Mouse (Mus musculus): ENCODE results near the gene Nrxn2. TPM values are rescaled to one million over a fixed set of nuclear protein-coding genes. Genes with fewer than 3 reads are reported as not detected.

Gene Nrxn2
- polyA plus RNA-seq, 1 experiment from 2014 or later, result 1.1 TPM

GRCm38 (mm10) chr19:6504656-6505045 lies 86.1 kb downstream of the Nrxn2 start:
- Histone ChIP-seq H3K27ac (no peak overlapping the region), H3K9me3 (no peaks in the 10 kb centered on the region), H3K36me3 (no peaks in the 10 kb centered on the region), H3K4me2 (replicated peaks) (no peak overlapping the region), H3K27me3 (replicated peaks) (peaks cover 69% of the 10 kb centered on the region), H3K4me1 (replicated peaks) (peaks cover 24% of the 10 kb centered on the region), H3K4me3 (replicated peaks) (no peak overlapping the region), H3K9ac (no peak overlapping the region)
- WGBS, result 81% methylated on average over 12 of the region's 12 CpGs
- ATAC-seq, result no peak

GRCm38 (mm10) chr19:6507393-6507792 lies 88.9 kb downstream of the Nrxn2 start:
- H3K4me3 ChIP-seq (replicated peaks), result no peak overlapping the region
- no peak overlapping the region for H3K4me2 ChIP-seq (replicated peaks)
- H3K9ac ChIP-seq, result no peak overlapping the region
- 41% methylated on average over 10 of the region's 10 CpGs for WGBS
- no peaks in the 10 kb centered on the region for H3K36me3 ChIP-seq
- no peaks in the 10 kb centered on the region for H3K9me3 ChIP-seq
- no peak for ATAC-seq
- H3K27me3 ChIP-seq (replicated peaks), result peaks cover 46% of the 10 kb centered on the region
- H3K27ac ChIP-seq, result no peak overlapping the region
- H3K4me1 ChIP-seq (replicated peaks), result peaks cover 16% of the 10 kb centered on the region

- Histone ChIP-seq H3K4me2 (replicated peaks) (no peak overlapping the region), H3K27me3 (replicated peaks) (peaks cover 37% of the 10 kb centered on the region), H3K9ac (no peak overlapping the region), H3K4me3 (replicated peaks) (no peak overlapping the region), H3K4me1 (replicated peaks) (peaks cover 5% of the 10 kb centered on the region), H3K9me3 (no peaks in the 10 kb centered on the region), H3K27ac (no peak overlapping the region), H3K36me3 (no peaks in the 10 kb centered on the region)
- ATAC-seq, result no peak
- WGBS, result 68% methylated on average over 10 of the region's 10 CpGs
Measured at GRCm38 (mm10) chr19:6509881-6510280, 91.3 kb downstream of the Nrxn2 start.

DNA sequence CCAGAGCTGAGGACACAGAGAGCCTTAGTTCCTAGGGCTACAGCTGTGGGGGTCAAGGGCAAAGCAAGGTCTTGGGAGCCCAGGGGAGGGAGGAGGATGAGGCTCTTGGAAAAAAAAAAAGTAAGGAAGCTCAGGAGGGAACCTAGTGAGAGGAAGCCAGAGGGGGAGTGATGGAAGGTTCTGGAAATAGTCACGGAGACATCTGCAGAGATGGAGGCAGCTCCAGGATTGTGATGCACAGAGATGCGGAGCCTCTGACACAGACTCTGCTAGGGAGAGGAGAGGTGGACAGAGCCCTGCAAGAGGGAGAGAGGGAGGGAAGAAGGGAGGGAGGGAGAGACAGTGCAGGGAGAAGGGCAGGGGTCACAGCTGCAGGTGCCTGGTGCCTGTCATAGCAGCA lies 92.0 kb downstream of the Nrxn2 start:
- no peak overlapping the region for H3K27ac ChIP-seq
- 0 out of 2 replicates have a peak, but pooled peaks cover 3% of the 10 kb centered on the region for H3K4me1 ChIP-seq (replicated peaks)
- H3K4me2 ChIP-seq (replicated peaks), result no peak overlapping the region
- no peak overlapping the region for H3K4me3 ChIP-seq (replicated peaks)
- H3K9ac ChIP-seq, result no peak overlapping the region
- peaks cover 32% of the 10 kb centered on the region for H3K27me3 ChIP-seq (replicated peaks)
- no peaks in the 10 kb centered on the region for H3K9me3 ChIP-seq
- WGBS, result 56% methylated on average over 2 of the region's 2 CpGs
- ATAC-seq, result no peak
- H3K36me3 ChIP-seq, result no peaks in the 10 kb centered on the region

GRCm38 (mm10) chr19:6513389-6514139 lies 95.0 kb downstream of the Nrxn2 start:
- 13% methylated on average over 15 of the region's 15 CpGs for WGBS
- H3K9ac ChIP-seq, result no peak overlapping the region
- no peak for ATAC-seq
- H3K27ac ChIP-seq, result no peak overlapping the region
- H3K36me3 ChIP-seq, result no peaks in the 10 kb centered on the region
- H3K4me1 ChIP-seq (replicated peaks), result 0 out of 2 replicates have a peak, but pooled peaks cover 3% of the 10 kb centered on the region
- peaks cover 11% of the 10 kb centered on the region for H3K27me3 ChIP-seq (replicated peaks)
- no peak overlapping the region for H3K4me2 ChIP-seq (replicated peaks)
- H3K9me3 ChIP-seq, result no peaks in the 10 kb centered on the region
- no peak overlapping the region for H3K4me3 ChIP-seq (replicated peaks)

DNA sequence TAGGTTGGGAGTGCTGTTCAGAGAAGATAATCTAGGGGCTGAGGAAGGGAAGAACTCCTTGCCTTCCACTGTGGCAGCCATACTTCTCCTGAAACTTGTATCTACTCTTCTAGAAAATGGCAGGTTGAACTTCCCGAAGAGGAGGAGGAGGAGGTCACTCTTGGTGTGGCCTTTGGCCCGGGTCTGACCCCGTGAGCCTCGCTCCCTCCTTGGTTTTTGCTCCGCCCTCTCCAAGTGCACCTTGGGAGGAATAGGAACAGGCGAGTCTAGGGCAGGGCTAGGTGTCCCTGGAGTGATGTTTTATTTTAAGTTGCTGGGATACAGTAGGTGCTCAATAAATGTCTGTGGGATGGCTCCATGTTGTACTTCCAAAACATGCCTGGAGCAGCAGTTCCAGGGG lies 96.4 kb downstream of the Nrxn2 start:
- no peak overlapping the region for H3K4me2 ChIP-seq (replicated peaks)
- WGBS, result 55% methylated on average over 6 of the region's 6 CpGs
- H3K27ac ChIP-seq, result no peak overlapping the region
- peaks cover 11% of the 10 kb centered on the region for H3K27me3 ChIP-seq (replicated peaks)
- no peak for ATAC-seq
- H3K36me3 ChIP-seq, result no peaks in the 10 kb centered on the region
- H3K9me3 ChIP-seq, result no peaks in the 10 kb centered on the region
- H3K9ac ChIP-seq, result no peak overlapping the region
- H3K4me1 ChIP-seq (replicated peaks), result 0 out of 2 replicates have a peak, but pooled peaks cover 3% of the 10 kb centered on the region
- no peak overlapping the region for H3K4me3 ChIP-seq (replicated peaks)

- H3K36me3 ChIP-seq, result no peaks in the 10 kb centered on the region
- no peak overlapping the region for H3K4me2 ChIP-seq (replicated peaks)
- 0 out of 2 replicates have a peak, but pooled peaks cover 3% of the 10 kb centered on the region for H3K4me1 ChIP-seq (replicated peaks)
- no peak overlapping the region for H3K9ac ChIP-seq
- H3K27me3 ChIP-seq (replicated peaks), result peaks cover 11% of the 10 kb centered on the region
- no peak overlapping the region for H3K27ac ChIP-seq
- 59% methylated on average over 5 of the region's 5 CpGs for WGBS
- no peaks in the 10 kb centered on the region for H3K9me3 ChIP-seq
- H3K4me3 ChIP-seq (replicated peaks), result no peak overlapping the region
- ATAC-seq, result no peak
Measured at GRCm38 (mm10) chr19:6515448-6515847, 96.9 kb downstream of the Nrxn2 start.

DNA sequence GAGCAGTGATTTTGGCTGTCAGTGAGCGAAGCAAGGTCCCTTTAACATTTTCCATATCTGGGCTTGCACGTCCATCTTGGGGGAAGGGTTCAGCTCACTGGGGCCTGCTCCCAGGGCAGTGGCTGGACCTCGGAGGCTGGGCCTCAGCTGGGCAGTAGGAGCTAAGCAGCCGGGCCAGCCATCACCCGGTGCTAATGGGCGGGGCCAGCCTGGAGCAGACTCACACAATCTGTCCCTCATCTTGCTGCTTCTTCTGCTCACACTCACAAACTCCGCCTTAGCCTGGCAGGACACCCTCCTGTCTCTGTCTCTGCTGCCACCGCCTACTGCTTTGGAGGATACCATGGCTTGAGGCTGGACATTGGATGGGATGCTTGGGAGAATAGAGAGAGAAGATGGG lies 97.6 kb downstream of the Nrxn2 start:
- no peak for ATAC-seq
- no peaks in the 10 kb centered on the region for H3K9me3 ChIP-seq
- H3K4me2 ChIP-seq (replicated peaks), result no peak overlapping the region
- H3K36me3 ChIP-seq, result no peaks in the 10 kb centered on the region
- 55% methylated on average over 8 of the region's 8 CpGs for WGBS
- peaks cover 8% of the 10 kb centered on the region for H3K27me3 ChIP-seq (replicated peaks)
- H3K27ac ChIP-seq, result no peak overlapping the region
- 0 out of 2 replicates have a peak, but pooled peaks cover 3% of the 10 kb centered on the region for H3K4me1 ChIP-seq (replicated peaks)
- no peak overlapping the region for H3K4me3 ChIP-seq (replicated peaks)
- H3K9ac ChIP-seq, result no peak overlapping the region

DNA sequence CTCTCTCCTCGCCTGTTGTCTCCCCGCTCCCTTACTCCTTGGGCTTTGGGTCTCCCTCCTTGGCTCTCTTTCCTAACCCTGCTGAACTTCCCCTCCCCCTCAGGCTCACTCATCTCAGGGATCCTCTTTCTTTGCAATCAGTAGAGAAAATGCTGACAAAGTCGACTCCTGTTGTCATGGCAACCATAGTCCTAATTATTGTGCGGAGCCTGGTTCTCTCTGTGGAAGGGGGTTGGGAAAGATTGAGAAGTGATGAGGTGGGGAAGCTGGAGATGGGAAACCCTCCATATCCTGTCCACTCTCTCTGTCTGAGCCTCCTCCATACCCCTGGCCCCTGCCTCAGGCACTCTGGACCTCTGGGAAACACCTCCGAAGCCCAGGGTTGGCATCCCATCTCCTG lies 100.1 kb downstream of the Nrxn2 start:
- no peak overlapping the region for H3K9ac ChIP-seq
- H3K9me3 ChIP-seq, result no peaks in the 10 kb centered on the region
- no peak overlapping the region for H3K27ac ChIP-seq
- no peaks in the 10 kb centered on the region for H3K36me3 ChIP-seq
- WGBS, result 54% methylated on average over 5 of the region's 5 CpGs
- peaks cover 2% of the 10 kb centered on the region; the same call in 1 of the 2 replicates for H3K27me3 ChIP-seq (replicated peaks)
- H3K4me3 ChIP-seq (replicated peaks), result no peak overlapping the region
- no peaks in the 10 kb centered on the region for H3K4me1 ChIP-seq (replicated peaks)
- ATAC-seq, result no peak
- H3K4me2 ChIP-seq (replicated peaks), result no peak overlapping the region

GRCm38 (mm10) chr19:6519483-6519882 lies 101.0 kb downstream of the Nrxn2 start:
- ATAC-seq, result no peak
- Histone ChIP-seq H3K4me2 (replicated peaks) (no peak overlapping the region), H3K9ac (no peak overlapping the region), H3K9me3 (no peaks in the 10 kb centered on the region), H3K27me3 (replicated peaks) (peaks cover 2% of the 10 kb centered on the region; the same call in 1 of the 2 replicates), H3K36me3 (no peaks in the 10 kb centered on the region), H3K4me3 (replicated peaks) (no peak overlapping the region), H3K27ac (no peak overlapping the region), H3K4me1 (replicated peaks) (no peaks in the 10 kb centered on the region)
- 64% methylated on average over 2 of the region's 2 CpGs for WGBS

GRCm38 (mm10) chr19:6521630-6522029 lies 103.1 kb downstream of the Nrxn2 start:
- 70% methylated on average over 3 of the region's 3 CpGs for WGBS

GRCm38 (mm10) chr19:6522289-6522688 lies 103.8 kb downstream of the Nrxn2 start:
- 93% methylated on average over 14 of the region's 14 CpGs for WGBS
- Histone ChIP-seq H3K27me3 (replicated peaks) (0 out of 2 replicates have a peak, but pooled peaks cover 2% of the 10 kb centered on the region), H3K9ac (no peak overlapping the region), H3K36me3 (no peaks in the 10 kb centered on the region), H3K27ac (no peak overlapping the region), H3K4me1 (replicated peaks) (no peaks in the 10 kb centered on the region), H3K9me3 (no peaks in the 10 kb centered on the region), H3K4me2 (replicated peaks) (no peak overlapping the region), H3K4me3 (replicated peaks) (no peak overlapping the region)
- no peak for ATAC-seq

More at GRCm38 (mm10) chr19:6521630-6522029, 103.1 kb downstream of the Nrxn2 start:
- H3K36me3 ChIP-seq, result no peaks in the 10 kb centered on the region
- no peak overlapping the region for H3K9ac ChIP-seq
- 0 out of 2 replicates have a peak, but pooled peaks cover 2% of the 10 kb centered on the region for H3K27me3 ChIP-seq (replicated peaks)
- H3K4me1 ChIP-seq (replicated peaks), result no peaks in the 10 kb centered on the region
- no peaks in the 10 kb centered on the region for H3K9me3 ChIP-seq
- no peak overlapping the region for H3K27ac ChIP-seq
- no peak for ATAC-seq
- no peak overlapping the region for H3K4me2 ChIP-seq (replicated peaks)
- no peak overlapping the region for H3K4me3 ChIP-seq (replicated peaks)

- peaks cover 4% of the 10 kb centered on the region; the same call in 1 of the 2 replicates for H3K27me3 ChIP-seq (replicated peaks)
Measured at GRCm38 (mm10) chr19:6525023-6525422, 106.5 kb downstream of the Nrxn2 start.

More at GRCm38 (mm10) chr19:6525023-6525422, 106.5 kb downstream of the Nrxn2 start:
- H3K9me3 ChIP-seq, result no peaks in the 10 kb centered on the region
- H3K4me1 ChIP-seq (replicated peaks), result no peaks in the 10 kb centered on the region
- ATAC-seq, result no peak
- 78% methylated on average over 4 of the region's 4 CpGs for WGBS
- H3K9ac ChIP-seq, result no peak overlapping the region
- no peaks in the 10 kb centered on the region for H3K36me3 ChIP-seq
- no peak overlapping the region for H3K27ac ChIP-seq
- no peak overlapping the region for H3K4me2 ChIP-seq (replicated peaks)
- H3K4me3 ChIP-seq (replicated peaks), result no peak overlapping the region

All from intestine, embryonic 15.5 days (tissue).